Mouse (Mus musculus) 3134 (cell line): Measurements from ENCODE around the gene Slc5a6.

ENCODE experiments used
- DNase-seq: peaks from one replicate; pipeline ENCODE4 v3.0.0-alpha.2; 2011; ENCODE audit warnings: low spot score; ENCODE audit not compliant: insufficient read length; ENCODE audit errors: extremely low read depth

Gene Slc5a6

GRCm38 (mm10) chr5:31004184-31004583 is 44.5 kb downstream of the Slc5a6 start:
- peak; percentile 57 for DNase-seq

GRCm38 (mm10) chr5:31001560-31001959 is 47.2 kb downstream of the Slc5a6 start:
- DNase-seq = no peak

DNA sequence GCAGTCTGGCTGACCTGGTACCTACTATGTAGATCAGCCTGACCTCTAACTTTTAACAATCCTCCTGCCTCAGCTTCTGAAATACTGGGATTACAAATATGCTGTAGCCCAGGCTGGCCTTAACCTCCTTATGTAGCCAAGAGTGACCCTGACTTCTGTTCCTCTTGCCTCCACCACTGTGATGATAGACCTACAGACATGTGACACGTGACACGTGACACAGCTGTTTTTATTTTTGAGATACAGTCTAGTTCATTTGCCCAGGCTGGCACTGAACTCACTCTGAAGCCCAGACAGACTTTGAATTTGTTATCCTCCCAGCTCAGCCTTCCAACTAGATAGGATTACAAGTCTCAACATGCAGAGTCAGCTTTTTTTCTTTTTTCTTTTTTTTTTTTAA is 47.7 kb downstream of the Slc5a6 start:
- DNase-seq = peak; percentile 5

- peak; percentile 64 for DNase-seq
Measured at GRCm38 (mm10) chr5:31000122-31000521, 48.6 kb downstream of the Slc5a6 start.

GRCm38 (mm10) chr5:30999324-30999723 is 49.4 kb downstream of the Slc5a6 start:
- no peak for DNase-seq

- peak; percentile 35 for DNase-seq
Measured at GRCm38 (mm10) chr5:30998306-30998705, 50.4 kb downstream of the Slc5a6 start.

DNA sequence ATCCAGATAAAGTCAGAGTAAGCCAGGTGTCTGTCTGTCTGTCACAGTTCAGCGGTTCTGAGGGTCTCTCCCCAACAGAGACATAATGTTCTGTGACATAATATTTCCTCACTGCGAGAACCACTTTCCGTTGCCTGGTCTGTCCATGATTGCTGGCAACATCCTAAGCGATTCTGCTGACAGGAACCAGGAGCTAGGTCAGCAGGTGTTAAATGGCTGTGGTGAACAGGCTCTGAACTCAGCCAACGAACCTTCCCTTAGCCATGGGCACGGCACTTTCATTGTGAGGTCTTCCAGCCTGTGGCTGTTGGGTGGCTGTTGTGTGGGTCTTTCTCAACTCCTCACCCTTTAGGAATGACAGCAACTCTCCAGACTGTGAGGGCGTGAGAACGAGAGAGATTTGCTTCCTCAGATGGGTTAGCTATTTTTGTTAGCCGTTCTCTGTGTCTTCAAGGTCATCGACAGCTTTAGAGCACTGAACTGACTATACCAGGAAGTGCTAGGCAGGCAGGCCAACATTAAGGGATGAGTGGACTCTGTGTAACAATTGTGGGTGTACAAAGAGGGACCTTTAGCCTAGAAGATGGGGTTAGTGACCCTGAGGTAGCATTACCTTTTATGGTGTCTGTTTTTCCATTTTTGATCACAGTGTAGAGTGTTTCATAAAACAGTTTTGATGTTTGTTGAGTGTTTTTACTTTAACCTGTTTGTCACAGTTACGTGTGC is 53.7 kb downstream of the Slc5a6 start:
- DNase-seq = no peak

DNA sequence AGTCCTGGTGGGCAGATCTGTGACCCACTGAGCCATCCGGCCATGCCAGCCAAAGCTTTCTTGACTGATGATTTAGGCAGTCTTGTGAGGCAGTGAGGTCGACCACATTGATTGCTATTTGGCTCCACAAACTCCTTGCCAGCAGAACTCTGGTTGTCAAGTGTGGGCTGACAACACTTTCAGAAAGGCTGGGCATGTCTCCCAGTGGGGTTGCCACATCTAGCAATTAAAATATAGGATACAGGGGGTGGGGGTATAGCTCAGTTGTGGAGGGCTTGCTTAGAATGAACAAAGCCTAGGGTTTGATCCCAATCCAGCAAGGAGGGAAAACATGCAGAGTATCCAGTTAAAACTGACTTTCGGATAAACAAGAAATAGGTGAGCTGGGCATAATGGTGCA is 54.6 kb downstream of the Slc5a6 start:
- no peak for DNase-seq

- no peak for DNase-seq
Measured at GRCm38 (mm10) chr5:30992980-30993676, 55.6 kb downstream of the Slc5a6 start.
